Mouse (Mus musculus) brain, adult 2 months (tissue): ENCODE data around the gene Hmgn1.
"Not testable (repeated sequence)": the region's sequence is repeated elsewhere in the genome, so short reads cannot be mapped to it uniquely, and the experiment has no call there.

ENCODE experiments used
- DNase-seq: peaks from one replicate; pipeline ENCODE4 v3.0.0; 2011; ENCODE audit warnings: low read depth, low spot score

Gene Hmgn1

GRCm38 (mm10) chr16:96126684-96127171 lies 801 bp downstream of the Hmgn1 start:
- peak; percentile 22 for DNase-seq

- no peak for DNase-seq
Measured at GRCm38 (mm10) chr16:96120022-96120623, 7.4 kb downstream of the Hmgn1 start.

- no peak for DNase-seq
Measured at GRCm38 (mm10) chr16:96114729-96115128, 12.8 kb downstream of the Hmgn1 start.

GRCm38 (mm10) chr16:96112769-96113168 lies 14.8 kb downstream of the Hmgn1 start:
- DNase-seq: no peak

- DNase-seq: no peak
Measured at GRCm38 (mm10) chr16:96110655-96111345, 16.7 kb downstream of the Hmgn1 start.

- no peak for DNase-seq
Measured at GRCm38 (mm10) chr16:96109673-96110072, 17.9 kb downstream of the Hmgn1 start.

- DNase-seq: peak; percentile 45
Measured at GRCm38 (mm10) chr16:96103036-96103435, 24.5 kb downstream of the Hmgn1 start.

- not testable (repeated sequence) for DNase-seq
Measured at GRCm38 (mm10) chr16:96097811-96098210, 29.7 kb downstream of the Hmgn1 start.

- DNase-seq: no peak
Measured at GRCm38 (mm10) chr16:96095966-96096365, 31.6 kb downstream of the Hmgn1 start.

- DNase-seq: peak; percentile 71
Measured at GRCm38 (mm10) chr16:96091515-96092504, 35.7 kb downstream of the Hmgn1 start.

GRCm38 (mm10) chr16:96088120-96088519 lies 39.4 kb downstream of the Hmgn1 start:
- DNase-seq: no peak

- DNase-seq: no peak
Measured at GRCm38 (mm10) chr16:96087436-96087835, 40.1 kb downstream of the Hmgn1 start.

- no peak for DNase-seq
Measured at GRCm38 (mm10) chr16:96087001-96087400, 40.5 kb downstream of the Hmgn1 start.

- DNase-seq: no peak
Measured at GRCm38 (mm10) chr16:96085597-96085996, 41.9 kb downstream of the Hmgn1 start.

- no peak for DNase-seq
Measured at GRCm38 (mm10) chr16:96083179-96083646, 44.3 kb downstream of the Hmgn1 start.

GRCm38 (mm10) chr16:96082301-96083178 lies 45.0 kb downstream of the Hmgn1 start, which contains the start of gene Brwd1:
TSS of gene Brwd1 (minus strand) at chr16:96082526.
- DNase-seq: peak; percentile 98

GRCm38 (mm10) chr16:96081742-96082241 lies 45.7 kb downstream of the Hmgn1 start:
- DNase-seq: peak; percentile 44

GRCm38 (mm10) chr16:96081331-96081730 lies 46.2 kb downstream of the Hmgn1 start:
- DNase-seq: peak; percentile 95

- DNase-seq: no peak
Measured at GRCm38 (mm10) chr16:96080524-96080923, 47.0 kb downstream of the Hmgn1 start.
